Mouse (Mus musculus): ENCODE data around the gene 1700086D15Rik. TPM values are rescaled to one million over a fixed set of nuclear protein-coding genes. Genes with fewer than 3 reads are reported as not detected.

Gene 1700086D15Rik
- polyA plus RNA-seq (2014; fragmentation: Nextera tagmentation; extraction: Ambion mirVana): 0.24 TPM in 1 of 2 replicates, not detected in the other

DNA sequence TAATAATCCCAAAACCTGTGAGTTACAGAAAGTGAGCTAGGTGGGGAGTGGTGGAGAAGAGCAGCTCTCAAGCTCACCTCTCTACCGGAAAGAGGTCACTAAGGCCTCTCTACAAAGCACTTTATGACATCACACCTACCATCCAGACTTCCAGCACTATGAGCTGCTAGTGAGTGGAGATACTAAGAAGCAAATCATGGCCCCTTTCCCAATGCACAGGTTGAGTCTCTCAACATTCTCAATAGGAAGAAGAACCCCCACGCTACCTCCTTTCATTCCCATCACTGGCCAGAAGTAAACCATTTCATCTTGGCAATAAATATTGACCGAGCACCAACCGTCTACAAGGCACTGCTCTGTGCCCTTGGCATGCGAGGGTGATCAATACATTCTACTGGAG is at the start of gene 1700086D15Rik:
Gene 1700086D15Rik (minus strand): TSS at position 101 of the 400 bp plus-strand sequence.
- ATAC-seq (ENCODE audit: insufficient number of reproducible peaks, insufficient read depth, low FRiP score, low read depth): no peak
- Histone ChIP-seq H3K4me2 (replicated peaks; ENCODE audit: low read depth, low read length) (no peak within 1 kb of the TSS), H3K27ac (ENCODE audit: low read length) (no peak within 1 kb of the TSS), H3K4me3 (ENCODE audit: low read depth, low read length) (no peak within 1 kb of the TSS), H3K27me3 (ENCODE audit: control insufficient read depth, insufficient read depth, low read length) (no peaks in the 10 kb centered on the region), H3K9ac (replicated peaks; ENCODE audit: low read depth, low read length) (no peak within 1 kb of the TSS), H3K4me1 (ENCODE audit: control insufficient read depth, insufficient read depth, low read length) (peaks cover 4% of the 10 kb centered on the region; the same call in 1 of the 2 replicates), H3K36me3 (ENCODE audit: control insufficient read depth, insufficient read depth, low read length) (no peaks in the 10 kb centered on the region), H3K9me3 (ENCODE audit: control insufficient read depth, low read depth, low read length) (no peaks in the 10 kb centered on the region)
- 88% methylated on average over 5 of the region's 5 CpGs for WGBS

DNA sequence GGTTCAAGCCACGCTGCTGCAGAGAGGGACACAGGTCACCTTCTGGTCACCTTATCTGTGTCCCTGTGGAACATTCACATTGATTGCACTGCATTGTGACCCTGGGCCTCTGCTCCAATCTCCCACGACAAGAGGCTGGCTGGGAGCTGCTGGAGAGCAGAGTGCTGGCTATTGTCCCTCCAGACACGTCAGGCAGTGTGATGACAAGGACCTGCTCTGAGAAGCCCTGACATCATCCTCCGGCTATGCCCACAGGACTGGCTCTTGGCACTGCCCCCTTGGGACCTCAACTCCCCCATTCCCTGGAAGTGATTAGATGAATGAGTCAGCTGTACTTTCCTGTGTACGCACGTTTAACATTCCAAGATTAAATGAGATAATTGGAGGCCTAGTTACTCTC is 49.8 kb upstream of the 1700086D15Rik start:
- Histone ChIP-seq H3K9me3 (ENCODE audit: control insufficient read depth, low read depth, low read length) (no peaks in the 10 kb centered on the region), H3K9ac (replicated peaks; ENCODE audit: low read depth, low read length) (no peak overlapping the region), H3K4me3 (ENCODE audit: low read depth, low read length) (no peak overlapping the region), H3K27ac (ENCODE audit: low read length) (no peak overlapping the region), H3K4me1 (ENCODE audit: control insufficient read depth, insufficient read depth, low read length) (no peaks in the 10 kb centered on the region), H3K27me3 (ENCODE audit: control insufficient read depth, insufficient read depth, low read length) (no peaks in the 10 kb centered on the region), H3K4me2 (replicated peaks; ENCODE audit: low read depth, low read length) (no peak overlapping the region), H3K36me3 (ENCODE audit: control insufficient read depth, insufficient read depth, low read length) (no peaks in the 10 kb centered on the region; the same call in 1 of the 2 replicates)
- WGBS: 39% methylated on average over 6 of the region's 6 CpGs
- no peak for ATAC-seq (ENCODE audit: insufficient number of reproducible peaks, insufficient read depth, low FRiP score, low read depth)

DNA sequence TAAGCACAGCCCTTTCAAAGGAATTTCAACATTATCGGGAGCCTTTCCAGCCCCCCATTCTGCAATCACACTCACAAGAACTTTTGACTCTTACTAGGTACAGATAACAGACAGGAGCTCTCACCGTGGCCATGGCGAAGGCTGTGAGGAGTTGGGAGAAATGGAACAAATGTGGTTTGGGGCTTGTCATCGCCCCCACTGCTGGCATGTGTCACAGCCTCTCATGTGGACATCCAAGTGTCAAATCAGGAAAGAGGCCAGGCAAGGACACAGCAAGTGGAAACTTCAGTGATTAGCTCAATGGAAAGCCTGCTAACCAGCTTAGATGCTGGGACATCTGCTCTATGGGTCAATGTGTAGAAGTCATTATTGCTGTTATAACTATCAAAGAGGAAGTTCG is 45.6 kb upstream of the 1700086D15Rik start:
- 84% methylated on average over 5 of the region's 5 CpGs for WGBS
- Histone ChIP-seq H3K9me3 (ENCODE audit: control insufficient read depth, low read depth, low read length) (no peaks in the 10 kb centered on the region), H3K4me1 (ENCODE audit: control insufficient read depth, insufficient read depth, low read length) (no peaks in the 10 kb centered on the region), H3K27me3 (ENCODE audit: control insufficient read depth, insufficient read depth, low read length) (no peaks in the 10 kb centered on the region), H3K36me3 (ENCODE audit: control insufficient read depth, insufficient read depth, low read length) (no peaks in the 10 kb centered on the region), H3K9ac (replicated peaks; ENCODE audit: low read depth, low read length) (no peak overlapping the region), H3K27ac (ENCODE audit: low read length) (no peak overlapping the region), H3K4me2 (replicated peaks; ENCODE audit: low read depth, low read length) (no peak overlapping the region), H3K4me3 (ENCODE audit: low read depth, low read length) (no peak overlapping the region)
- ATAC-seq (ENCODE audit: insufficient number of reproducible peaks, insufficient read depth, low FRiP score, low read depth): no peak

DNA sequence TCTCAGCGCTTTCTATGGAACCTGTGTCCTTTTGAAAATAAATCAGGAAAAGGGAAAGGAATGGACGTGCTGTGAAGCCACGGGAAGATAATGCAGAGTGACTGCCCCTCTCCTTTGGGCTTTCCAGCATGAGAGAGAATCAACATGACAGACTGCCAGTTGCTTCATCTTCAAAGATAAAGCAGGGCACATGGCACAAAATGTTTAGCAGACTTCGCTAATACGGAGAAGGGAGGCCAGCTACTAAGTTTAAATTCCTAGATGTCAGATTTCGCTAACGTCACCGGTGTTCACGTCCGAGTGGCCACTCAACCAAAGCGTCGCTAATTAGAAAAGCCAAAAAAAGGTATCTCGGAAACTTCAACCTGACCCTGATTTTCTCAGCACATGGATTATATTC is 45.0 kb upstream of the 1700086D15Rik start:
- Histone ChIP-seq H3K9ac (replicated peaks; ENCODE audit: low read depth, low read length) (no peak overlapping the region), H3K27ac (ENCODE audit: low read length) (no peak overlapping the region), H3K36me3 (ENCODE audit: control insufficient read depth, insufficient read depth, low read length) (no peaks in the 10 kb centered on the region), H3K4me3 (ENCODE audit: low read depth, low read length) (no peak overlapping the region), H3K27me3 (ENCODE audit: control insufficient read depth, insufficient read depth, low read length) (no peaks in the 10 kb centered on the region), H3K4me1 (ENCODE audit: control insufficient read depth, insufficient read depth, low read length) (no peaks in the 10 kb centered on the region), H3K4me2 (replicated peaks; ENCODE audit: low read depth, low read length) (no peak overlapping the region), H3K9me3 (ENCODE audit: control insufficient read depth, low read depth, low read length) (no peaks in the 10 kb centered on the region)
- ATAC-seq (ENCODE audit: insufficient number of reproducible peaks, insufficient read depth, low FRiP score, low read depth): no peak
- WGBS: 71% methylated on average over 13 of the region's 13 CpGs

DNA sequence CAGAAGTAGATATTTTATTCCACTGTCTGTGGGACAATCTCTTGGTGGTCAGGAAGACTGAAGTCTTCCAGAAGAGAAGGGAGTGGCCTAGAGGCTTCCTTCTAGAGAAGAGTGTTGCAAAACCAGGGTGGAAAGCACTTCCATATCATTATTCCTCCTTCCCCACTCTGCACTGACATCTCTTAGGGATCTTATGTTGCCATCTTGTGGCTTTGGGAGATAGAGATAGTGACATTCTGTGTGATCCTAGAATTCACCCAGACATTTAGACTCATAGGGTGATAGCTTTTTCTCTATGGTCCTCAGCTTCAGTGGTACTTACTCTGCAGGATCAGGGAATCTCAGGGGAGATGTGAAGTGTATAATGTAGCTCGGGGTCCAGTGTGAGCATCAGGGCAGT is 43.3 kb upstream of the 1700086D15Rik start:
- 68% methylated on average over 1 of the region's 1 CpGs for WGBS
- no peaks in the 10 kb centered on the region for H3K36me3 ChIP-seq (ENCODE audit: control insufficient read depth, insufficient read depth, low read length)
- no peaks in the 10 kb centered on the region for H3K4me1 ChIP-seq (ENCODE audit: control insufficient read depth, insufficient read depth, low read length)
- no peaks in the 10 kb centered on the region for H3K9me3 ChIP-seq (ENCODE audit: control insufficient read depth, low read depth, low read length)
- no peak overlapping the region for H3K4me2 ChIP-seq (replicated peaks; ENCODE audit: low read depth, low read length)
- H3K4me3 ChIP-seq (ENCODE audit: low read depth, low read length): no peak overlapping the region
- H3K9ac ChIP-seq (replicated peaks; ENCODE audit: low read depth, low read length): no peak overlapping the region
- no peak for ATAC-seq (ENCODE audit: insufficient number of reproducible peaks, insufficient read depth, low FRiP score, low read depth)
- H3K27me3 ChIP-seq (ENCODE audit: control insufficient read depth, insufficient read depth, low read length): no peaks in the 10 kb centered on the region
- no peak overlapping the region for H3K27ac ChIP-seq (ENCODE audit: low read length)

DNA sequence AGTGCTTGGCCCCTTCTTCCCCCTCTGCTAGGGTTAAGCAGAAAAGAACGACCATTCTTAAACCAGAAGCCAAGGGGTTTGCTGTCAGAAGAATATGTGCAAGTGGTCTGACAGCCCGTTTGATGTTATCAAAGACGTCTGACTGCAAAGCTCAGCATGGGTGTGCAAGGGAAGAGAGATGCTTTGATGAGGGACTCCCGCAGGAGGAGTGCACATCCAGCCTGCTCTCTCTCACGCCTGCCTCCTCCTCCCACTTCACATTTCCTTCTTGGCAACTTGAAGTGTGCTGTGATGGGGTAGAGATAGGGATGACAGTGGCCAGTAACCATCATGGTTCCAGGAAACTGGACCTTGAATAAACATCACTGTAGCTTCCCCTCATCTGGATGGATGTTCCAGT is 42.5 kb upstream of the 1700086D15Rik start:
- H3K9ac ChIP-seq (replicated peaks; ENCODE audit: low read depth, low read length): no peak overlapping the region
- H3K27ac ChIP-seq (ENCODE audit: low read length): no peak overlapping the region
- no peak overlapping the region for H3K4me3 ChIP-seq (ENCODE audit: low read depth, low read length)
- no peak for ATAC-seq (ENCODE audit: insufficient number of reproducible peaks, insufficient read depth, low FRiP score, low read depth)
- H3K4me1 ChIP-seq (ENCODE audit: control insufficient read depth, insufficient read depth, low read length): no peaks in the 10 kb centered on the region
- H3K9me3 ChIP-seq (ENCODE audit: control insufficient read depth, low read depth, low read length): no peaks in the 10 kb centered on the region
- WGBS: 46% methylated on average over 5 of the region's 5 CpGs
- H3K36me3 ChIP-seq (ENCODE audit: control insufficient read depth, insufficient read depth, low read length): no peaks in the 10 kb centered on the region
- H3K4me2 ChIP-seq (replicated peaks; ENCODE audit: low read depth, low read length): no peak overlapping the region
- H3K27me3 ChIP-seq (ENCODE audit: control insufficient read depth, insufficient read depth, low read length): no peaks in the 10 kb centered on the region

DNA sequence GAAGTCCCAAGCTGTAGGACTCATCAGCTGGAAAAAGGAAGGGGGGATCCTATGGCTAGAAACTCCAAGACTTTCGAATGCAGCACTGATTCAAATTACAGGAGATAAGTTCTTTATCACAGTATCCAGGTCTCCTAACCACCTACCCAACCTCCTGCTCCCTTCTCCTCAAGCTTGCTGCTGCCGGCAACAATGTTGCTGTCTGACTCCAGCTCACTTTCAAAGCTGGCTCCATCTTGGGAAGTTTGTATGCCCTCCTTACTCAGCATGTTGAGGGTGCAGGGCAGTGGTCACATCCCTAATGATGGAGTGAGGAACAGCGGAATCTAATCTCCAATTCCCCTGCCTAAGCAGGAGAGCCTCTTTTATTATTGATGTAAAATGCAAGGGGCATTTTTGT is 38.3 kb upstream of the 1700086D15Rik start:
- ATAC-seq (ENCODE audit: insufficient number of reproducible peaks, insufficient read depth, low FRiP score, low read depth): no peak
- no peak overlapping the region for H3K4me2 ChIP-seq (replicated peaks; ENCODE audit: low read depth, low read length)
- H3K4me3 ChIP-seq (ENCODE audit: low read depth, low read length): no peak overlapping the region
- 0 out of 2 replicates have a peak, but pooled peaks cover 2% of the 10 kb centered on the region for H3K36me3 ChIP-seq (ENCODE audit: control insufficient read depth, insufficient read depth, low read length)
- no peaks in the 10 kb centered on the region for H3K4me1 ChIP-seq (ENCODE audit: control insufficient read depth, insufficient read depth, low read length)
- 84% methylated on average over 3 of the region's 3 CpGs for WGBS
- no peak overlapping the region for H3K27ac ChIP-seq (ENCODE audit: low read length)
- no peaks in the 10 kb centered on the region for H3K27me3 ChIP-seq (ENCODE audit: control insufficient read depth, insufficient read depth, low read length)
- H3K9me3 ChIP-seq (ENCODE audit: control insufficient read depth, low read depth, low read length): no peaks in the 10 kb centered on the region
- no peak overlapping the region for H3K9ac ChIP-seq (replicated peaks; ENCODE audit: low read depth, low read length)

DNA sequence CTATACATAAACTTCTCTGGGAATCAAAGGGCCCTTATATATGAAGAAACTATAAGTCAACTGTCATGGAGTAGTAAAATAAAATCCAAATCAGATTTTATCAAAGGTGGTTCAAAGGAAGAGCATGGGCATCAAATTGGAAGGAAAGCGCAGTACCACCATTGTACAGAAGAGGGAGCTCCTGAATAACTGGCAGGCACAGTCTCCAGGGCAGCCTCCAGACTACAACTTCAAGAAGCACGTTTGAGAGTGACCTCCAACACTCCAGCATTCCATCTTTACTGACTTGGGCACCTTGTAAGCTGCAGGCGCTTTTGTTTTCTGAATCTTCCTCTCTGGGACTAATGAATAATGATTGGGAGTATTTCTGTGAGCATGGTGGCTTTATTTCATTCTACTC is 37.6 kb upstream of the 1700086D15Rik start:
- 3% methylated on average over 3 of the region's 3 CpGs for WGBS
- no peak overlapping the region for H3K4me3 ChIP-seq (ENCODE audit: low read depth, low read length)
- H3K27ac ChIP-seq (ENCODE audit: low read length): no peak overlapping the region
- ATAC-seq (ENCODE audit: insufficient number of reproducible peaks, insufficient read depth, low FRiP score, low read depth): no peak
- no peak overlapping the region for H3K4me2 ChIP-seq (replicated peaks; ENCODE audit: low read depth, low read length)
- H3K27me3 ChIP-seq (ENCODE audit: control insufficient read depth, insufficient read depth, low read length): no peaks in the 10 kb centered on the region
- 0 out of 2 replicates have a peak, but pooled peaks cover 2% of the 10 kb centered on the region for H3K36me3 ChIP-seq (ENCODE audit: control insufficient read depth, insufficient read depth, low read length)
- no peak overlapping the region for H3K9ac ChIP-seq (replicated peaks; ENCODE audit: low read depth, low read length)
- H3K9me3 ChIP-seq (ENCODE audit: control insufficient read depth, low read depth, low read length): no peaks in the 10 kb centered on the region
- no peaks in the 10 kb centered on the region for H3K4me1 ChIP-seq (ENCODE audit: control insufficient read depth, insufficient read depth, low read length)

DNA sequence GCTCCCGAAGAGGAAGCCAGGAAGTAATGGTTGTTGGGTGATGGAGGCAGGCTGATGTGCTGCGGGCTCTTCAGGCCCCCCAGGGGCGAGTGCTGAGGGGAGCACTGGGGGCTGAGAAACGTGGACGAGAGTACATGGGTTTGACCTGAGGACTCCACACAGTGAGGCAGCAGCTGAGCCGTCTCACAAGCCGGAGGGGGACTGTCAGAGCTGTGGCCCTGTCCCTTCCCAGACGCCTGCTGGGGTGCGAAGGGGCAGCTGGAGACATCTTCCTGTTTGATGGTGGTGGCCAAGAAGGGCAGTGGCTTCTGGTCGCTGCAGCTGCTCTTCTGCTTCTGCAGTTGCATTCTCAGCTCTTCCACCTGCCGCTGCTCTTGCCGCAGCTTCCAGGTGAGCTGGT is 27.3 kb upstream of the 1700086D15Rik start:
- Histone ChIP-seq H3K4me1 (ENCODE audit: control insufficient read depth, insufficient read depth, low read length) (no peaks in the 10 kb centered on the region), H3K27me3 (ENCODE audit: control insufficient read depth, insufficient read depth, low read length) (no peaks in the 10 kb centered on the region), H3K4me3 (ENCODE audit: low read depth, low read length) (no peak overlapping the region), H3K4me2 (replicated peaks; ENCODE audit: low read depth, low read length) (no peak overlapping the region), H3K36me3 (ENCODE audit: control insufficient read depth, insufficient read depth, low read length) (no peaks in the 10 kb centered on the region; the same call in 1 of the 2 replicates), H3K9ac (replicated peaks; ENCODE audit: low read depth, low read length) (no peak overlapping the region), H3K27ac (ENCODE audit: low read length) (no peak overlapping the region), H3K9me3 (ENCODE audit: control insufficient read depth, low read depth, low read length) (no peaks in the 10 kb centered on the region)
- 74% methylated on average over 12 of the region's 12 CpGs for WGBS
- no peak for ATAC-seq (ENCODE audit: insufficient number of reproducible peaks, insufficient read depth, low FRiP score, low read depth)
